Mouse (Mus musculus): ENCODE results near the gene Krt86. TPM values are rescaled to one million over a fixed set of nuclear protein-coding genes. Genes with fewer than 3 reads are reported as not detected.
"Not testable (repeated sequence)": the region's sequence is repeated elsewhere in the genome, so short reads cannot be mapped to it uniquely, and the experiment has no call there.

Krt86 gene
- polyA plus RNA-seq, 1 experiment from 2014 or later = not detected

DNA sequence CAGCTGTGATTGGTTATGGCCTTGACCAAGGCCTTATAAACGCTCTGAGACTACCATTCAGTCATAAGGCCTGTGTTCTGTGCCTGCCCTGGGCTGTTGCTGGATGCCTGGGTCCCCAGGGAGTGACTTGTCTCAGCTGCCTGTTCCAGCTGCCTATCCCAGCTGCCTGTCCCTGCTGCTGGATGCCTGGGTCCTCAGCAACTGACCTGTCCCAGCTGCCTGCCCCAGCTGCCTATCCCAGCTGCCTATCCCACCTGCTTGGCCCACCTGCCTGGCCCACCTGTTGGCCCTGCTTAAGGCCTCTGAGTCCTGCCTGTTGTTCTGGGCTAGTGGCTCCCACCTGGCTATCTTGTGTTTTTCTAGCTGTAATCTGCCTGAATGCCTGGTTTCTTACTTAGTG lies 20.9 kb downstream of the Krt86 start:
- no peak for ATAC-seq
- Histone ChIP-seq H3K27me3 (replicated peaks) (no peaks in the 10 kb centered on the region), H3K4me3 (no peak overlapping the region), H3K27ac (no peak overlapping the region), H3K9me3 (replicated peaks) (no peaks in the 10 kb centered on the region), H3K36me3 (no peaks in the 10 kb centered on the region), H3K9ac (no peak overlapping the region), H3K4me1 (no peaks in the 10 kb centered on the region), H3K4me2 (no peak overlapping the region)
- 36% methylated on average over 1 of the region's 1 CpGs for WGBS (ENCODE audit: insufficient replicate concordance)

DNA sequence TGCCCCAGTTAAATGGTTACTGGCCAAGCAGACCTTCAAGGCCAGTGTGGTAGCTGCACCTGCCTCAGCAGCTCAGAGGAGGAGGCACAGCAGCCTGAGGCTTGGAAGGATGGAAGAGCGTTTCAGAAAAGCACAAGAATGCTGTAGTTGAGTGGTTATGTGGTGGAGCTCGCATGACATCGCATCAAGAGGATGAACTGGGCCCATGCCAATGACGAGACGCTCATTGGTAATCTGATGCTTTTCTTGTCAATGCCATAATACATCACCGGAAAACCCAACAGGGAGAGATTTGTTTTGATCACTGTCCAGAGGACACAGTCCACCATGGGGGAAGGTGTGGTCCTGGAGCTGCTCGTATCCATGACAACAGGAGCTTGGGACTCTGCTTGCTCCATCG lies 22.0 kb downstream of the Krt86 start:
- 79% methylated on average over 8 of the region's 8 CpGs for WGBS (ENCODE audit: insufficient replicate concordance)
- no peak for ATAC-seq
- no peaks in the 10 kb centered on the region for H3K36me3 ChIP-seq
- no peak overlapping the region for H3K4me3 ChIP-seq
- no peaks in the 10 kb centered on the region for H3K27me3 ChIP-seq (replicated peaks)
- H3K4me1 ChIP-seq = no peaks in the 10 kb centered on the region
- H3K9me3 ChIP-seq (replicated peaks) = no peaks in the 10 kb centered on the region
- H3K9ac ChIP-seq = no peak overlapping the region
- no peak overlapping the region for H3K4me2 ChIP-seq
- H3K27ac ChIP-seq = no peak overlapping the region

DNA sequence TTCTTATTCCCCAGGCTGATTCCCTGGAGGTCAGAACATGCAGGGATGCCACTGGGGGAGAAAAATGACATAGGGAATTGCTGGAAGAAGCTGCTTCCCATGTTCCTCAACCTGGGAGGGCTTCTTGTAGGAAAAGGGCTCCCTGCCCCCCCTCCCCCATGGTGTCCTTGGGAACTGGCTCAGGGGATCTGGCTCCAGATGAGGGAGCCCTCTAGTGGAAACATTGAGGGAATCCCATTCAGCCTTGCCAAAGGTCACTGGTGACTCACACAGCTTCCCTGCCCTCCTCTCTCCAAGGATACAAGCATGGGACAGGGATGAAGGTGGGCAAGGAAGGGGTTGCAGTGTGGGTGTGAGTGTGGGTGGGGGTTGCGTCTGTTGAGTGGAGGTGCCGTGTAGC lies 23.9 kb downstream of the Krt86 start:
- no peak for ATAC-seq
- no peak overlapping the region for H3K4me3 ChIP-seq
- H3K27me3 ChIP-seq (replicated peaks) = no peaks in the 10 kb centered on the region
- WGBS (ENCODE audit: insufficient replicate concordance) = 75% methylated on average over 2 of the region's 2 CpGs
- H3K9ac ChIP-seq = no peak overlapping the region
- no peak overlapping the region for H3K4me2 ChIP-seq
- no peaks in the 10 kb centered on the region for H3K36me3 ChIP-seq
- H3K27ac ChIP-seq = no peak overlapping the region
- no peaks in the 10 kb centered on the region for H3K9me3 ChIP-seq (replicated peaks)
- no peaks in the 10 kb centered on the region for H3K4me1 ChIP-seq

DNA sequence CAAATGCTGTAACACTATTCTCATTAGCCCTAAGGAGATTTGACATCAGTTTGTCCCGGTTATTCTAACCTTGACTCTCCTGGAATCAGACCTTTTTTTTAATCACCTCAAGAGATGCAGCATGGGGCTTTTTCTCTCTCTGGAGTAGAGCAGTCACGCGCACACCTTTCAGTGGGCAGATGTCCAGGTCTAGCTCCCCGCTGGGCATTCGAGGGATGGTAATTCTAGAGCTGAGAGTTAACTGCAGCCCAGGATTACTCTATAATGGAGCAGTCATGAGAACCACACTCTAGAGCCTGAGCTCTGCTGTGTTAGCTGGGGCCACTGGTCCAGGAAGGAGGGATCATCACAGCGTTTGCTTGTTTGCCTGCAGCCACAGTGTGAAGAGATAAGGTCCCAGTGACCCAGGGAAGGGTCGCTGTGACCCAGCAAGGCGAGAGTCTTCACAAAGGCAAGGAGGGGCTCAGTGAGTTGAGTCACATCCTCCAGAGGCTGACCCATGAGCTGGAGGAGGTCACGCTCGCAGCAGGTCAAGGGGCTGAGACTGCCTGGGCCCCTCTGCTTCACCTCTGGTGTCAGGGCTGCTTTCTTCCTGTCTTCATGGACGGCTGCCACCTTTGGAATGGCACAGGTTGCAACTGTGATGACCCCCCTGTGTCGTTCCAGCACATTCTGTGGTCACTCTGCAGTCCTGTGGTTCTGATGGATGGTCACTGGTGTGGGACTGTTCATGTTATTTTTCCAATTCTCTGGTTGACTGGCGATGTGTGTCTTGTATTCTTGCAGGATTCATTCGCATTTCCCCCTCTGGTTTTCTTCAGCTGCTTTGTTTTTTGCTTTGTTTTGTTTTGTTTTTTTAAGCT lies 33.8 kb downstream of the Krt86 start:
- ATAC-seq = no peak
- H3K4me1 ChIP-seq = no peaks in the 10 kb centered on the region
- WGBS (ENCODE audit: insufficient replicate concordance) = 38% methylated on average over 14 of the region's 14 CpGs

DNA sequence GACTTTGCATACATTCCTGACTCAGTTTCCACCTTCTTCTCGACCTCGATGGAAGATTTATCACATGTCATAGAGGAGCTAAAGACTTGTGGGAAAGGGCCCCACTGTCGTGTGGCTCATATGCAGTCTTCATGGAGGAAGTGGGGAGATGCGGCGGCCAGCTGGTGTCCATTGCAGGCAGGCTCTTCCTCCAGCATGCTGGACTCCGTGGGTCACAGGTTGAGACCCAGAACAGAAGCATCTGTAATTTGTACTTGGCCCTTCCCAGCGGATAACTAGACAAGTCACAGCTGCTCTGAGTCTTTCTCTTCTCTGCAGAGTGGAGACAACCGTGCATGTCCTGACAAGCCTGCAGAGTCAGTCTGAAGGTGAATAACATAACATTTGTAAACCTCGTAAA lies 35.0 kb downstream of the Krt86 start:
- WGBS (ENCODE audit: insufficient replicate concordance) = 49% methylated on average over 9 of the region's 9 CpGs
- no peak for ATAC-seq

More for the DNA sequence above, 33.8 kb downstream of the Krt86 start:
- H3K27me3 ChIP-seq (replicated peaks) = peaks cover 8% of the 10 kb centered on the region; the same call in 1 of the 2 replicates
- no peak overlapping the region for H3K9ac ChIP-seq
- no peak overlapping the region for H3K4me2 ChIP-seq
- no peak overlapping the region for H3K4me3 ChIP-seq
- no peaks in the 10 kb centered on the region for H3K36me3 ChIP-seq
- no peak overlapping the region for H3K27ac ChIP-seq
- no peaks in the 10 kb centered on the region for H3K9me3 ChIP-seq (replicated peaks)

DNA sequence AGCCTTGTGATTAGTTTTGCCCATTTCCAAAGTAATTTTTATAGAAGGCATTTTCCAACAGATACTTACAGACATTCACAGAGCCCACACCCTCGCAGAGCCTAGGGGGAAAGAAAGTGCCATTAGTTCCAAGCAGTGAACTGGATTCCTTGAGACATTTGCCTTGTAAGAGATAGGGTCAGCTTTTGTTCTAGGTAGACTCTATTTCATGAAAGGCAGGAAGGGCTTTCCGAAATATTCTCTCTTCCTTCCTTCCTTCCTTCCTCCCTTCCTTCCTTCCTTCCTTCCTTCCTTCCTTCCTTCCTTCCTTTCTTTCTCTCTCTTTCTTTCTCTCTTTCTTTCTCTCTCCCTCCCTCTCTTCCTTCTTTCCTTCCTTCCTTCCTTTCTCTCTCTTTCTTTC lies 43.9 kb downstream of the Krt86 start, which contains the start of gene Gm49425:
TSS of gene Gm49425 (minus strand) at position 101 of the 400 bp plus-strand sequence.
- not testable (repeated sequence) for H3K27ac ChIP-seq; ATAC-seq; H3K4me2 ChIP-seq; H3K9me3 ChIP-seq (replicated peaks); H3K9ac ChIP-seq; H3K4me3 ChIP-seq; H3K4me1 ChIP-seq; H3K36me3 ChIP-seq
- peaks cover 15% of the 10 kb centered on the region; the same call in 1 of the 2 replicates for H3K27me3 ChIP-seq (replicated peaks)
- WGBS (ENCODE audit: insufficient replicate concordance) = 42% methylated on average over 2 of the region's 2 CpGs

More for the DNA sequence above, 35.0 kb downstream of the Krt86 start:
- Histone ChIP-seq H3K4me3 (no peak overlapping the region), H3K9ac (no peak overlapping the region), H3K27ac (no peak overlapping the region), H3K27me3 (replicated peaks) (peaks cover 8% of the 10 kb centered on the region; the same call in 1 of the 2 replicates), H3K36me3 (no peaks in the 10 kb centered on the region), H3K4me1 (no peaks in the 10 kb centered on the region), H3K9me3 (replicated peaks) (no peaks in the 10 kb centered on the region), H3K4me2 (no peak overlapping the region)

DNA sequence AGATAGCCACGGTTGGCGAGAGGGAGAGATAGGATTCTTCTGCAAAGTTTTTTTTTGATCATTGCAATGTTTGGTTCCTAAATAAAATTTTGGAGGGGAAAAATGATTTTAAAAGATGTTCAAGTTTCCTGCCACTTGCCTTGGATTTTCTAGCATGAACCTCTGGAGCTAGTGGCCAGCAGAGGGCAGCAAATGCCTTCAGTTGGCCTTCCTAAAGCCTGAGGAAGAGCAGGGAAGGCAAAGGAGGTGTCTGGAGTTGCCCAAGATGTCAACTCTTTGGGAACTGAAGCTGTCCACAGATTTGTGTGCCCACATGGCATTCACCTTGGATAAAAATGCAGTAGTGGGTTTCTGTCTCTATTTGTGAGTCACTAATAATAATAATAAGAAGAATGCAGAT lies 46.5 kb downstream of the Krt86 start:
- no peak overlapping the region for H3K4me3 ChIP-seq
- ATAC-seq = no peak
- 13% methylated on average over 2 of the region's 2 CpGs for WGBS (ENCODE audit: insufficient replicate concordance)
- H3K4me1 ChIP-seq = no peaks in the 10 kb centered on the region
- H3K9me3 ChIP-seq (replicated peaks) = no peaks in the 10 kb centered on the region
- H3K27me3 ChIP-seq (replicated peaks) = peaks cover 15% of the 10 kb centered on the region; the same call in 1 of the 2 replicates
- H3K36me3 ChIP-seq = no peaks in the 10 kb centered on the region
- no peak overlapping the region for H3K4me2 ChIP-seq
- H3K9ac ChIP-seq = no peak overlapping the region
- no peak overlapping the region for H3K27ac ChIP-seq

DNA sequence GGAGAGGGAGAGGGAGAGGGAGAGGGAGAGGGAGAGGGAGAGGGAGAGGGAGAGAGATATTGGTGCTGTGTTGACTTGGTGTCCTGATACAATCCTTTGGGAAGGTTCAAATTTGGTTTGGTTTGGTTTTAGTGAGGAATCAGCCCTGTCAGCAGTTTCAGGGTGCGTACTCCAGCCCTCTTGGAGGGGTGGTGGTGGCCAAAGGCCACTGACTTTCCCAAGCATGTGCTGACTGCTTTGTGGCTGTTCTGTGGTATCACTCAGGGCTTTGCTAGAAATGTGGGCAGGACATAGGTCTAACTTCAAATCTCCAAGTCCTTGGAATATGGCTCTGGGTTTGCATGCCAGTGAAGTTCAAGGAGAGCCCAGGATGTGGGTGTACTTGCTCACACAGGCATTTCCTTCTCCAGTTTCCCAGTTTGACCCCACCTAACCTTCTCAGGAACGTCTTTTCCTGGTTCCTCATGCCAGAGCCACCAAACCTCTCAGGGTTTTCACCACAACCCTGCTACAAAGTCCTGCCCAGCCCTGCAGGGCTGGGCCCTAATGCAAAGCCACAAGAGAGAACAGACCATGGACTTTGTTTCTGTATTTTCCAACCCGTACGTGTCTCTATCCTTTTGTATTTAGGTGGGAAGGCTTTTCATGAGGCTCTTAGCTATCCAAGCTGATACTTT lies 49.4 kb downstream of the Krt86 start:
- Histone ChIP-seq H3K4me3 (no peak overlapping the region), H3K4me1 (no peaks in the 10 kb centered on the region), H3K27ac (no peak overlapping the region), H3K4me2 (no peak overlapping the region), H3K9me3 (replicated peaks) (no peaks in the 10 kb centered on the region), H3K9ac (no peak overlapping the region), H3K27me3 (replicated peaks) (peaks cover 22% of the 10 kb centered on the region; the same call in 1 of the 2 replicates), H3K36me3 (no peaks in the 10 kb centered on the region)
- ATAC-seq = no peak
- 39% methylated on average over 4 of the region's 4 CpGs for WGBS (ENCODE audit: insufficient replicate concordance)

Other genes starting within 250 kb of the Krt86 start
- 0.81 and 1.3 TPM in 2 replicates for gene Grasp, start 249.3 kb upstream of the Krt86 start, polyA plus RNA-seq (2016; fragmentation: Nextera tagmentation; extraction: Ambion mirVana)
- 0.83 and 1.0 TPM in 2 replicates for gene Nr4a1, start 219.2 kb upstream of the Krt86 start, polyA plus RNA-seq (2016; fragmentation: Nextera tagmentation; extraction: Ambion mirVana)
- 31.5 and 31.7 TPM in 2 replicates for gene Atg101, start 189.2 kb upstream of the Krt86 start, polyA plus RNA-seq (2016; fragmentation: Nextera tagmentation; extraction: Ambion mirVana)
- 0.17 and 0.19 TPM in 2 replicates for gene 6030408B16Rik, start 180.3 kb upstream of the Krt86 start, polyA plus RNA-seq (2016; fragmentation: Nextera tagmentation; extraction: Ambion mirVana)
- 0.11 and 0.16 TPM in 2 replicates for gene Krt80, start 103.3 kb upstream of the Krt86 start, polyA plus RNA-seq (2016; fragmentation: Nextera tagmentation; extraction: Ambion mirVana)
- gene Krt7, start 62.4 kb upstream of the Krt86 start, polyA plus RNA-seq (2016; fragmentation: Nextera tagmentation; extraction: Ambion mirVana) = 6.0 and 6.1 TPM in 2 replicates
- not detected in 2 replicates for gene Krt87, start 34.7 kb upstream of the Krt86 start, polyA plus RNA-seq (2016; fragmentation: Nextera tagmentation; extraction: Ambion mirVana)
- gene Krt88, start 25.7 kb upstream of the Krt86 start, polyA plus RNA-seq (2016; fragmentation: Nextera tagmentation; extraction: Ambion mirVana) = not detected in 2 replicates
- not detected in 2 replicates for gene Krt81, start 9.7 kb upstream of the Krt86 start, polyA plus RNA-seq (2016; fragmentation: Nextera tagmentation; extraction: Ambion mirVana)
- not detected in 2 replicates for gene Krt83, start 18.0 kb downstream of the Krt86 start, polyA plus RNA-seq (2016; fragmentation: Nextera tagmentation; extraction: Ambion mirVana)
- gene Gm49425, start 43.8 kb downstream of the Krt86 start, polyA plus RNA-seq (2016; fragmentation: Nextera tagmentation; extraction: Ambion mirVana) = not detected in 2 replicates
- not detected in 2 replicates for gene Krt84, start 59.3 kb downstream of the Krt86 start, polyA plus RNA-seq (2016; fragmentation: Nextera tagmentation; extraction: Ambion mirVana)
- gene Krt82, start 77.2 kb downstream of the Krt86 start, polyA plus RNA-seq (2016; fragmentation: Nextera tagmentation; extraction: Ambion mirVana) = not detected in 2 replicates
- gene Krt90, start 89.5 kb downstream of the Krt86 start, polyA plus RNA-seq (2016; fragmentation: Nextera tagmentation; extraction: Ambion mirVana) = not detected in 2 replicates
- gene Krt75, start 100.4 kb downstream of the Krt86 start, polyA plus RNA-seq (2016; fragmentation: Nextera tagmentation; extraction: Ambion mirVana) = not detected in 2 replicates
- not detected in 2 replicates for gene Gm5414, start 154.7 kb downstream of the Krt86 start, polyA plus RNA-seq (2016; fragmentation: Nextera tagmentation; extraction: Ambion mirVana)
- gene Gm5478, start 173.9 kb downstream of the Krt86 start, polyA plus RNA-seq (2016; fragmentation: Nextera tagmentation; extraction: Ambion mirVana) = not detected in 2 replicates
- gene Krt6b, start 206.8 kb downstream of the Krt86 start, polyA plus RNA-seq (2016; fragmentation: Nextera tagmentation; extraction: Ambion mirVana) = not detected in 2 replicates
- gene Krt6a, start 220.8 kb downstream of the Krt86 start, polyA plus RNA-seq (2016; fragmentation: Nextera tagmentation; extraction: Ambion mirVana) = not detected in 2 replicates
- gene Krt5, start 239.4 kb downstream of the Krt86 start, polyA plus RNA-seq (2016; fragmentation: Nextera tagmentation; extraction: Ambion mirVana) = 0.08 and 0.38 TPM in 2 replicates

All from liver, embryonic 12.5 days (tissue).